Mouse (Mus musculus) layer of hippocampus, adult 9-10 months (tissue): Measurements from ENCODE around the gene Ess2.
"Not testable (repeated sequence)": the region's sequence is repeated elsewhere in the genome, so short reads cannot be mapped to it uniquely, and the experiment has no call there.

Source experiments
- DNase-seq: peaks from one replicate; pipeline ENCODE4 v3.0.0; 2022; ENCODE audit warnings: low spot score

The Ess2 gene

DNA sequence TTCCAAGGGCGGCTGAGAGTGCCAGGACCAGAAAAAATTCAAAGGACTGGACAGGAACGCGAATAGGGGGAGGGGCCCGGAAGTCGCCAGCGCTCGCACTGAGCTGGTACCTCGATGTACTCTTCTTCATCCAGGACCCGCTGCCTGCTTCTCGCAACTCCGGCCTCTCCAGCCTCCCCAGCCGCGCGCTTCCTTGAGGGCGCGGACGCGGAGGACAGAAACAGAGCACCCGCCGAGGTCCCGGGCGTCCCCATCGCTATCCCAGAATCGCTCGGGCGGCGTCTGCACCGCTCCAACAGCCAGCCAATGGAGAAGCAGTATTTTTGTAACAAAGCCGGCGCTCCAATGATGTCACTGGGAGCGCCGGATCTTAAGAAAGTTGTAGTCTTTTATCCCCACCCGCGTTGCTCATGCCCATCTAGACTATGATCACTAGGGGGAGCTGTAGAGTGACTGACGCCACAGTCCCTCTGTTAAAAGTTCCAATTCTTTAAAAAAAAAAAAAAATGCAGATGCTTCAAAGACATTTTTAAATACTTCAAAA lies at the start of gene Ess2:
Ess2 (minus strand) TSS at position 297 of the 544 bp plus-strand sequence.
- DNase-seq = peak; percentile 91

GRCm38 (mm10) chr16:17956052-17956638 lies 45.0 kb upstream of the Ess2 start:
- not testable (repeated sequence) for DNase-seq

DNA sequence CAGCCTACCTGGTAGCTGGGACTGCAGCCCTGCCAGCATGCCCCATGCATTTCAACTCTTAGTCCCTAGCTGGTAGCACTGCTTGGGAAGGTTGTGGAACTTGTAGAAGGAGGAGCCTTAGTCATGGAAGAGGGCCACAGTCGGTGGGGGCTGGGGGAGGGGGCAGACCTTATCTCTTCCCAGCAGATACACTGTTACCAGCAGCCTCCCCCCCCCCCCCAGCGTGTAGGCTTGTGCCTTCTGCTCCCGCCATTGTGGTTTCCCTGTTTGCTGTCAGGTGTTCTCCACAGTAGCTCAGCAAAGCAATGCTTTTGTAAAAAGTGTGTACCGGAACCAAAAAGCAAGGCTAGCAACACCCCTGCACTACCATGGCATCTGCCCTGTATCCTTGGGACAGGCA lies 40.5 kb upstream of the Ess2 start:
- no peak for DNase-seq

GRCm38 (mm10) chr16:17950068-17950467 lies 38.9 kb upstream of the Ess2 start:
- DNase-seq = no peak

DNA sequence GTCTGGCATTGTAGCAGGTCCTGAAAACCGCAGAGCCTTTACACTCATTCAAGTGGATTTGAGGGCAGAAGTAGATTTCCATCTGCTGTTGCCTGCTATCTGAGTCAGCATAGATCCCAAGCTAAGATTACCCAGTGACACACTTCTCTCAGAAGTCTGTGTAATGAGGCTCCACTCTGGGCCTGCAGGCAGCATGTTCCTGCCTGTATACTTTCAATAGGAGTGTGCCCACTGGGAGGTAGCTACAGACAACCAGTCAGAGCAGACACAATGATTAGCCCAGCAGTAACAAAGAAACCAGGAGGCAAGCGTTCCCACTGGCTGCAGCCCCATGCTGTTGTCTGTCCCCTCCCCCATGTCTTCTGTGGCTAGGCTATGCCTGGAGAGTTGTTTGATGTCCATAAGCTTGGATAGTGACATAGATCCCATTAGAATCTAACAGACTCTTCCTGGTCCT lies 38.3 kb upstream of the Ess2 start:
- no peak for DNase-seq

DNA sequence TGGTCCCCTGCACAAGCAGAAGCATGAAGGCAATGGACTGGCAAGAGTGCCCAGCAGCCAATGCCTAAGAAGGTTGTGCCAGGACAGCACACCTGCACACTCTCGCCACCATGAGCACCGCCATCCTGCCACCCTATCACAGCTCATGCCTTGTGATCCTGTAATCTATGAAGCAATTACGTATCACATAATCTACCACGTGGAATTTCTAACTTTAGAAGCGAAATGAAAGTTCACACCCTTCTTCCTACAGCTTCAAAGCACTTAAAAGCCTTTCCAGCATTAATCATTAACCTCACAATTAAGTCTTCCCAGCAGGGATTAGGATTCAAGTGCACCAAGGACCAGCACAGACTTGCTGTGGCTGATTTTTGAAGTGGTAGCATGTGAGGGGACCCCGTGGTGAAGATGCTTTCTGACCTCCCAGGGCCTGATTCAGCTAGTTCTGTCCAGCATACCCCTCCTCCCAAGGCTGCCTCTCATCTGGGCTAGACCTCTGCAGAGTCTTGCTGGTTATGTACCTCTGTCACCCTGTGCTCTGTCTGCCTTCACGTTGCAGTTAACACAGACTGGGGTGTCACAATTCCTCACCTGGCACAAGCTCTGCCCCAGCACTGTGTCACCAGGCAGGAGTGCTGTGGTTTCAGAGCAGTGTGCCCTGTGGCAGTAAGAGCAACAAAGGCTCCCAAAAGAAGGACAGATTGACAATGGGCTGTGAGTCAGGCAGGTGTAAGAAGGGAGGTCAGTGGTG lies 34.1 kb upstream of the Ess2 start:
- no peak for DNase-seq

- DNase-seq = no peak
Observed at GRCm38 (mm10) chr16:17943466-17943865, 32.3 kb upstream of the Ess2 start.

DNA sequence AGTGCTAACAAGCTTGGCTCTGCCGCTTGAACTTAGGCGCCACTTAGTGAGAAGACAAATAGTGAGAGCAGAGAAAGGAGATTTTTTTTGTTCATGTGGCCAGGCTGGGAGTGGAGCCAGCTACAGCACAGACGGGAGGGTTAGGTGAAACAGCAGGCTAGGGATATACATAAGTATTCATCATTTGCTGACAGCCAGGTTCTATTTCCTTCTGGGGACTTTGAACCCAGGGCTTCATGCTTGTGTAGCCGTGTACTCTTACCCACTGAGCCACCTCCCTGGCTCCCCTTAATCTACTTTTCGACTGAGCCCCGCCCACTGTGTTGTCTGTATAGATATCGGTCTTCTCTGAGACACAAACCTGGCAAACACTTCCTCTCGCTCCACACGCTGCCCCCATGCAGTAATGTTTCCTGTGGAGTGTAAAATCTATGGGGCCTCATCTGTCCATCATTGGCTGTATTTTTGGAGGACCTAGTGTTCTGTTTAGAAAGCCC lies 28.2 kb upstream of the Ess2 start:
- DNase-seq = no peak

GRCm38 (mm10) chr16:17938821-17939220 lies 27.7 kb upstream of the Ess2 start:
- no peak for DNase-seq

GRCm38 (mm10) chr16:17938187-17938586 lies 27.0 kb upstream of the Ess2 start:
- DNase-seq = no peak

- no peak for DNase-seq
Observed at GRCm38 (mm10) chr16:17936776-17937175, 25.6 kb upstream of the Ess2 start.

GRCm38 (mm10) chr16:17934445-17934910 lies 23.3 kb upstream of the Ess2 start:
- no peak for DNase-seq

DNA sequence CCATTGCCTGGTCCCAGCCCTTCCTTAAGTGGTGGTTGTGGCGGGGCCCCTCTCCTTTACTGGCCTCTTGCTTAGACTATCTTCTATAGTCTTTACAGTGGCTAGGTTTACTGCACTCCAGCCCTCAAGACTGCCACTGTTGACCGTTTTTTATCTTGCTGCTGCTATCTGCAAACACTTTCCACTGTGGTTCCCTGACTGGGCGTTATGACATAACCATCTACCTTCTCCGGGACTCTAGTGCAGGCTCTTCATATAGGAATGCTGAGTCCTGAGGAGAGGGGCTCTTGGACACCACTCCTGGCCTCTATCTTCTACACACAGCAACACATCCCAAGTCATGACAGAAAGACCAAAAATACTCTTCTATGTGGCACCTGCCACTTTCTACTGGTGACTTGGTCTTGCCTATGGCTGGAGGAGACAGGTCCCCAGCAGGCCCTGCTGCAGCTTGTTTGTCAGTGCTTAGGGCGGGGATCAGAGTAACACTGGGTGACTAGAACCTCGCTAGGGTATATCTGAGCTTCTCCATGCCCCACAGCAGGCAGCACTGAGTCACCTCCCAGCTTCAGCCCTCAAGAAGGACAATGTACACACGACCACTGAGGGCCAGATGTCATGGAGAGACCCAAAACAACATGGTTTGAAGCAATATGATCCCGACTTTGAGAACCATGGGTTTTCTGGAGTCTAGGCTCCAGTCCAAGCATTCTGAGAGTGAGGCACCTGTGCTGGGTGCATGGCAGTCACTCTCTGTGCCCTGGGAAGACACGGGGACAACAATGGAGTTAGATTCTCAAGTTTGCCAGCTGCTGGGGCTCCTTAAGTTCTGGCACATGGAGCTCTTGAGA lies 22.7 kb upstream of the Ess2 start:
- DNase-seq = no peak

GRCm38 (mm10) chr16:17931906-17932460 lies 20.8 kb upstream of the Ess2 start:
- DNase-seq = no peak

- no peak for DNase-seq
Observed at GRCm38 (mm10) chr16:17929631-17930030, 18.5 kb upstream of the Ess2 start.

- no peak for DNase-seq
Observed at GRCm38 (mm10) chr16:17929211-17929610, 18.1 kb upstream of the Ess2 start.

- no peak for DNase-seq
Observed at GRCm38 (mm10) chr16:17928627-17929104, 17.5 kb upstream of the Ess2 start.

GRCm38 (mm10) chr16:17928087-17928580 lies 17.0 kb upstream of the Ess2 start, which contains the start of gene Slc25a1:
TSS of gene Slc25a1 (minus strand) at chr16:17928219.
- DNase-seq = peak; percentile 36

DNA sequence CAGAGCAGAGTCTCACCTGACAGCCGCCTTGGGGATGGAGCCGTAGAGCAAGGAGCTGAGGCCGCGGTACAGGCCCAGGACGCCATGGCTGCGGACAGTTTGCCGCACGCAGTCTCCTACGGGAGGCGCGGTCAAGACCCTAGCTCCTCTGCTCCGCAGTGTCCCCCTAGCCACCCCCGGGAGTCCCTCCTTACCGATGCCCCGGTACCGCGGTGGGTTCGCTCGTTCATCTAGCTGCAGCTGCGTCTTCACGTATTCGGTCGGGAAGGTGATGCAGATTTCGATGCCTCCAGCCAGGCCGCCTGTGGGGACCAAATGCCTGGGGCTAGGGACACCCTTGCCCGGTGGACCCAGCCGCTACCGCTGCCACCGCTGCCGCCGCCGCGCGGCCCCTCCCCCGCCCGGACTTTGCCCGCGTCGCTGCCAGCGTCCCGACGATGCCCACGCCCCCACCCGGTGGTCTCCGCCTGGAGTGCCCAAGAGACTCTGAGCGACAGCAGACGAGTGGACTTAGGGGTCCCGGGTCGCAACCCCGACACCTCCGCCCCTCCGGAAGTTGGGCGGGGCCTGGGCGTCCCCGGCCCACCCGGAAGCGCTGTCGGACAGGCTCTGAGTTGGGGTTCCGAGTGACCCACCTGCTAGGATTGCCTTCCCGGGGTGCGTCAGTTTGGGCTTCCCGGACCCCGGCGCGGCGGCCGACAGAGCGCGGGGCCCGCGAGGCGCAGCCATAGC lies 16.4 kb upstream of the Ess2 start:
- no peak for DNase-seq

DNA sequence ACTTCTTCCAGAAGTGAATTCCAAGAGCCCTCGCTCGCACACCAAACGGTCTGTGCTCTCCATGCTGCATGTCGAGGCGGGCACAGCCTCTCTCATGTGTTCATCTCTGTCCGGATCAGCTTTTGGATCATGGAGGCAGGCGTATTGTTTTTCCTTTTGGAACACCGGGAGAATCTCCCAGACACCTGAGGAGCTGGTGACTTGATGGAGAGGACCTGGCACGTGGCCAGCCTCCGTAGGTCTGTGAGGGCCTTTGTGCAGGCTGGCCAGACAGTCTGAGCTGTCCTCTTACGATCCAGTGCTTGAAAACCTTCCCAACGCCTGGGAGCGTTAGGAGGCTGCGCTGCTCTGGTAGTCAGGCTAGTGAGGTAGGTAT lies 11.0 kb upstream of the Ess2 start:
- peak; percentile 25 for DNase-seq
